Mouse (Mus musculus) layer of hippocampus, adult 11-12 months (tissue): ENCODE measurements at regions not wholly inside any gene's neighbourhood (a gene's known extent, or its start where the extent isn't known, plus 50 kb on each side); places are given as distances from the start of the nearest gene placed in this dataset.

Experiments used
- DNase-seq: peaks from one replicate; pipeline ENCODE4 v3.0.0; 2022; ENCODE audit warnings: low spot score

DNA sequence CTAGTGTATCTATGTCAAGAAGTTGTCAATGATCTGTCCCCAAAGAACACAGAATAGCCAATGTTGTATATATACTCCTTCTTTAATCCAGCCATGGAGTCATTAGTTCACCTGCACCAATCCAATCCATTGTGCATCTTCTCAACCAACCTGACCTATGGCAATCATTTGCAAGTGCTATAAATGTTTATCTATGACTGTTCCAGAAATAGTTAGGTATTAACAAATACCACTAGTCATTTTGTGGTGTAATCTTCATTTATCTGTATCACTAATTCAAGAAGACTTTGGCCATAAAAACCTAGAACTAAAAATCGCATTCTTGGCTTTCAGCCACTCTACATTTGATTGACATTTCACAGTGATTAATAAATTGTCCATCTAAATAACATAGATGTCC, 430.6 kb upstream of the Ubash3b start:
- no peak for DNase-seq

DNA sequence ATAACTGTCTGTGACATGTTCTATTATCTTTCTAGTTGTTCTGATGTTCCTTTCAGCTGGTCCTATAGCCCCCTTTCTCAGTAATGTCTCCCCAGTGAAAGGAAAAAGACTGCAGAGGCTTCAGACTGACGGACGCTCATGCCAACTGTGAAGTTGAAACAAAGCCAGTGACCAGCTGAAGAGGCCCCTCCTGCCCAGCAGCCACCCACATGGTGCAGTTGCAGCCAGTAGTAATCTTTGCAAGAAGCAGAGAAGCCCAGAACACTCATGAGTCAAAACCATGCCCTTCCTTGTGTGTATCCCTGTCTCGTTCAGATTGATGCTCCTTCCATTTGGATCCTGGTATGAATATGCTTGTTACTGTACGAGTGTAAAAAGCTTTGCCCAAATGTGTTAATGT, 428.7 kb upstream of the Ubash3b start:
- peak; percentile 35 for DNase-seq

DNA sequence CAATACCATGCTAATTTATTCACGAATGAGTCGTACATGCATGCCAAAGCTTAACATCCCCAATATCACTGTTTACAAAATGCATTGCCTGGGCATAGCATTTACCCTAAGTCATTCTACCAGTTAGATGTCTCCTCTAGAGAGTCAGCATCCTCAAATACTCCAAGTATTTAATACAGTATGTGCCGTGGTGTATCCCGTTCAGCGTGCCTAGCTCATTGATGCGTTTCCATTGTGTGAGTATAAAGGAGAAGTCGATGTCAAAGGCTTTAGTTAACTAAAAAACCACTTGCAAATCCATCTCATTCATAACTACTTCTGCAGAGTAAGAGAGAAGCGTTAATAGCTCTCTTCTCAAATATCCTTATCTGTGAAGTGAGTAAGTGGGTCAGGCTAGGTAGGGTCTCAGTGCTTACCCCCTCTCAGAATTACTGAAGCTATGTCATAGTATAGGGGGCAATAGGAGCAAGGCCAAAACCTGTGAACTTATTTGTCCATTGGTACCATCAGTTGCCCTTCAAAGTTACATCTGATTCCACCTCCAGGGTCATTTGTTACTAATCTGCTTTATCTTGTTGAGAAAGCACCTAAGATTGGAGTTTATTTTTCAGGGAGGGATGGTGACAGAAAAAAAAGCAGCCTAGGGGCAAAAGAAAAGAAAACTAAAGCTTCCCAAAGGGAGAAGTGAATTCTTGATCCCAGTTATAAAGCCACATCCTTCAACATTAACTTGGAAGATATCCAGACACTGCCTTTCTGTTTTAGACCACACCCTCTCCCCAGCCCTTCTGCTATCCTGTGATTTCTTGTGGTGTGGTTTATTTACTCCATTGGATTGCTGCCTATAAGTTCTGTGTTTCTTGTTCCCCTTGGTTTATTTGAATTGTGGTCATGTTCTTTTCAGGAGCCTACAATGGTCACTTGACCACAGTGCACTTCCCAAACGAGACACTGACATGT, 427.2 kb upstream of the Ubash3b start:
- no peak for DNase-seq

- DNase-seq, result no peak
Observed at GRCm38 (mm10) chr9:41587762-41588161, 426.3 kb upstream of the Ubash3b start.

DNA sequence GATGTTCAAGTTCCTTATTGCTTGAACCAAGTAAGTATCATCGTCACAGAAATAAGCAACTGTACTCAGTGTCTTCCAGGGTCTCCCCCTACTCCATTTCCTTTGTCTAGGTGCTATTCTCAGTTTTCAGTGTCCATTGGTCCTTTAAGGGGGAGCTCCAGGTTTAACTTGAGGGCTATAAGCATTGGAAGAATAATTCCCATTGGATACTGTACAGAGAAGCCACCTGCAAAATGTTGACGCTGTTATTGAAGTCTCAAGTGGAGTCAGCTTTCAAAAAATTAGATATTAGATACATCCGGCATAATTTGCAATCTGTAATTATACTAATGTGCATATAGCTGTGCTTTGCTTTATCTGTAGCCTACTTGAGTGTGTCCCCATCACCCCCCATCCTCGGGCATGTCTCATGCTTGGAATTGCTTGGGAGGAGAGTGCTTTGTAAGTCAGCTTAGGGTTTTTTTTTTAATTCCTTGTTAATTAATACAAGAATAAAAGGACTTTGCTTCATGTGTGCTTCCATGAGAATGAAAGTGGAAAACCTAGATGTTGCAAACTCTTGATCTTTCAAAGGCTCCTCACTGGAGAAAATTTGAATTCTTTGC, 425.6 kb upstream of the Ubash3b start:
- DNase-seq, result no peak

DNA sequence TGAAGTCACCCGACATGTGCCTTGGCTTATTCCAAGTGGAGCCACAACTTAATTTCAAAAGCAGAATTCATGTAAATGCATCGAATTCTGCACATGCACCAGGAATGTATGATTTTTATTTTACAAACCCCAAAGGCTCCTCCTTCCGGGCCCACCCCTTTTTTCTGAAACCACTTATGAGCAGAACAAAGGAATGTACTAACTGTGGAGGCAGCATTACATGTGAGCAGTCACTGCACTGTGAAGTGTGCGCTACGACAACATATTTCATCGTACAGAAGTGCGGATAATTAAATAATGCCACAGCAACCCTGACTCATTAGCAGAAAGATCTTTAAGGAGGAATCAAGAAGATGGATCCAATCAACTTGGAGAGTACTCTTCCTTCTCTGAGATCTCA, 424.8 kb upstream of the Ubash3b start:
- DNase-seq, result no peak

GRCm38 (mm10) chr9:41585771-41586170, 424.3 kb upstream of the Ubash3b start:
- DNase-seq, result no peak

DNA sequence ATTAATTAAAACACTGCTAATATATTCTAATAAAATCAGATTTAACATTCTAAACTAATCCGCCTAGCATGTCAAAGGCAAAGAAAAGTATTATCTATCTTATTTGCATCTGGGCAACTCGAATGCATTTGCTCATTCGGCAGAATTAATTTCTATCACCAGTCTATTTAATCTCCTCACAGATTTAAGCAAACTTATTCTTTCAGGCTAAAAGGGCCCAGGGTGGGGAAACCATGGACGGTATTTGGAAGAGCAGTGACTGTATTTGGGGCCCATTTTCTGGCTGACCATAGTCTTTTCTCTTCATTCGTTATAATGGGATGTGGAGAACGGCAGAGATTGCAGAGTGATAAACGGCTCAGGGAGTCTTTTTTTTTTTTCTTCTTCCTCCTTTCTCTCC, 423.5 kb upstream of the Ubash3b start:
- no peak for DNase-seq

GRCm38 (mm10) chr9:41583711-41584329, 422.3 kb upstream of the Ubash3b start:
- no peak for DNase-seq

GRCm38 (mm10) chr9:41583276-41583675, 421.8 kb upstream of the Ubash3b start:
- no peak for DNase-seq

GRCm38 (mm10) chr9:41582711-41583236, 421.3 kb upstream of the Ubash3b start:
- DNase-seq, result no peak

- DNase-seq, result no peak
Observed at GRCm38 (mm10) chr9:41582171-41582570, 420.7 kb upstream of the Ubash3b start.

- DNase-seq, result no peak
Observed at GRCm38 (mm10) chr9:41581741-41582140, 420.2 kb upstream of the Ubash3b start.

DNA sequence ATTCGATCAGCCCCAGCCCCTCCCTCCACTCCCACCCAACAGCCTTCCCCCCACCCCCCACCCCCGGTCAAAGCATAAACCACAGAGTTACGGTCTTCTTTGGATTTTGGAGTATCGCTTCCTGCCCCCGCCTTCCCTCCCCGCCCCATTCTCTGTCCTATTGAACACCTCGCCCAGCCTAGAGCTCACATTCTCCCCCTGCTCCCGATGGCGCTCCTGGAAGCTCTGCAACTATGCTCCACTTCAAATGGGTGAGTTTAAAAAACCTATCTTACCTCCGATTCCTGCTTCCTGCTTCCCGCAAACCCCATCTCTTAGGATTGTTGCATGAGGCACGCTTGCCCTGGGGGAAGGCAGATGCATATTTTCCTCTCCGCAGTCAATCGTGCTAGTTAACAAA, 419.7 kb upstream of the Ubash3b start:
- no peak for DNase-seq

- peak; percentile 71 for DNase-seq
Observed at GRCm38 (mm10) chr9:41580611-41581041, 419.1 kb upstream of the Ubash3b start.

DNA sequence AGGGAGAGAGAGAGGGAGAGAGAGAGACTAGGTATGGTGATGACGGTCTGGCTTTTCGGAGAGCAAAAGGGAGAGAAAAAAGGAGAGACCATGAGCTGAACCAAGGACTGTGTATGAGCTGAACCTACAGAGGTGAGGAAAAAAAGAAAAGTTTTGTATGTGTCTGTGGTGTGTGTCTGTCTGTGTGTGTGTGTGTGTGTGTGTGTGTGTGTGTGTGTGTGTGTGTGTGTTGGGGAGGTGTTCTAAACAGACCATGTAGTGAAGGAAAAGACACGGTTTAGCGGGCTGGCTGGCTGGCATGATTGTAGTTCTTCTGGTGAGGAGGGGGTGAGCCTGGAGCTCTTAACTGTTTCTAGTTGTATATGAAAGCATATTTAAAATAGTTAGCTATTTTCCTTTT, 418.6 kb upstream of the Ubash3b start:
- DNase-seq, result no peak

GRCm38 (mm10) chr9:41579107-41580014, 417.9 kb upstream of the Ubash3b start:
- peak; percentile 77 for DNase-seq

DNA sequence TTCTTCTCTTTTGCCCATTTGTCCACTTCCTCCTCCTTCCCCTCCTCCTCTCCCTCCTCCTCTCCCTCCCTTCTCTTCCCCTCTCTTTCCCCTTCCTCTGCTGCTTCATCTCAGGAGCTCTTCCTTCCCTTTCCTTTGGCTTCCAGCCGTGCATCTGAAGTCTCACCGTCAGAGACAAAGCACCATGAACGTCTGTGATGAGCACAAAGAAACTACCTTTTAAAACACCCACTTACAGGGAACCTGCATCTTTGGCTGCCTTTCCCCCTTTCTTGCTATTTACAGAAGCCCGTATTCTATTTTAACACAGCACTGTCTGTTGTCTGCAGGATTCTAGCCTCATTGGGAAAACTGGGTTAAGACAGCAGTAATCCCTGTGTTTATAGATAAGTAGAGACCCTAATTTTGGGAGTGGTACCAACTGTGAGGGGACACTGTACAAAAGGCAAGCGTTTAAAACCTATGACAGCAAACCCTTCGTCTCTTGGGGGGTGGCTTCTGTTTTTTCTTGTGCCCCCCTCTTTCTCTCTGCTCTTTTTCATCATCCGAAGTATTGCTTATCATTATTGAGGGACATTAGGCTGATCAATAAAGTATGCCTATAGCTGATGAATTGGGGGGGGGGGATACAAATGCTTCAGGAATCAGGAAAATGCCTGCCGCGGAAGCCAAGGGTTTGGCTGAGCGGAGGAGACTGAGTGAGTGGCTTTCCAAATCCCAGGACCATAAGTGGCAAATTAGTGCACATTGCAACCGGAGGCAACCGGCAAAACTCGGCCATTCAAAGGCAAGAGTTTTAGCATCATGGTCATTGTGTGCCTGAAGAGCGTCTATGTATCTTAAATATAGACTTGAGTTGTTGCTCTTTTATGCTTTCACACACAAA, 417.0 kb upstream of the Ubash3b start:
- DNase-seq, result no peak

DNA sequence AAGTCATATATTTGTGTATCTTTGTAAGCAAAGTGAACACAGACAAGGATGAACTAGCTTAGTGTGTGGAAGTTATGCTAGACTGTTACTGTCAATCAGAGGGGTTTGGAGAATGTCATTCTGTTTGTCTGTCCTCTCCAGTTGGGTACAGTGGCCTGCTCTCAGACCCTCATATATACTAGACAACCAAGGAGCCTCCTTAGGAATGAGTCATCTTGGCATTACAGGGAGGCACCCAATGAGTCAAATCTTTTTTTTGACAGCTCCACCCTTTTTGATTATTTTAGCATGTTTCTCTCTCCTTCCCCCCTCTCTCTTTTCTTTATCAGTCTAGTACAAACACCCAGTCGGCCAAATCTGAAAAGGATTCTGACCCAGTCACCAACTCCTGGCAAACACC, 416.3 kb upstream of the Ubash3b start:
- DNase-seq, result no peak

- DNase-seq, result no peak
Observed at GRCm38 (mm10) chr9:41575826-41576225, 414.3 kb upstream of the Ubash3b start.

DNA sequence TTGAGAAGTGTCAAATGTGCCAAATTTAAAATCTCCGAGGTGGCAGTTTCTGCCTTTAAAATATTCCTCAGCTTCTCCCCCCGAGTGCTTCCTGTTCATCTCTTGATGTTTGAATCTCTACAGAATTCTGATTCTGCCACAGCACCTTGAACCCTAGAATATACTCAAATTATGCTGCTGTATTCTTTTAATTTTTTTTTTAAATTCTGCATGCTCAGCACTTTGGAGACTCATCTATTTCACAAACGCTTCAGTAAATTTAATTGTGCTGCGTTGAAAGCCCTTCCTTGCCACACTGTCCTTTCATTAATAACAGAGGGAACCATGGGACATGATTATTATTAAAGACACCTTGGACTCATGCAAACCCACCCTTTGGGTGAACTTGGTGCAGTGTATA, 408.8 kb upstream of the Ubash3b start:
- no peak for DNase-seq
